Mouse (Mus musculus): ENCODE measurements around the gene Kri1.

DNA sequence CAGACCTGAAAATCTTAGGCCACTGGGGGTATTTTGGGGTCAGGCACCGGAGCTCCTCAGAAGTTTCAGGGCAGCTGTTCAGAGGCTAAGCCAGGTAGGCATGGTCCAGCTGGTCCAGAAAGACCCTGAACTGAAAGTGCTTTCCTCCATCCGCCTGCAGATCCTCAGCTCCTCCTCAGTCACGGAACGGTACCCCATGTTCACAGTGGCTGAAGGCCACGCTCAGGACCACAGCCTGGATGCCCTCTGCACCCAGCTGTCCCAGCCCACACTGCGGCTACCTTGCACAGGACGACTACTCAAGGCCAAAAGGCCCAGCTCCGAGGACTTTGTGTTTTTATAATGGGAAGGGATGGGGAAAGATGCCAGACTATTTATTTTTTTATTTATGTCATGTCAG is 14.7 kb downstream of the Kri1 start:
- TF ChIP-seq CTCF (IDR thresholded peaks at IDR 0.05; ENCODE audit: low read depth, low read length): no peak
- TF ChIP-seq POLR2A (IDR thresholded peaks at IDR 0.05; ENCODE audit: extremely low read depth, insufficient read depth, low read length): no peak
